Mouse (Mus musculus) gastrocnemius, adult 2 months (tissue): Measurements from ENCODE around the gene Tc2n. TPM values are rescaled to one million over a fixed set of nuclear protein-coding genes. Genes with fewer than 3 reads are reported as not detected.

Experiments used
- DNase-seq: peaks from one replicate; pipeline ENCODE4 v3.0.0; 2022
- H3K27ac ChIP-seq: fragments of 200-600 bp; 2 replicates; pipeline ENCODE4 v1.8.1; 2022; ENCODE audit warnings: mild to moderate bottlenecking
- H3K4me3 ChIP-seq: fragments of 200-600 bp; 2 replicates; pipeline ENCODE4 v1.8.1; 2022; ENCODE audit warnings: mild to moderate bottlenecking, moderate library complexity
- CTCF ChIP-seq: fragments of 200-600 bp; IDR thresholded peaks from 2 replicates; pipeline ENCODE4 v1.8.1; 2022; ENCODE audit warnings: antibody characterized with exemption, mild to moderate bottlenecking, moderate library complexity
- intact Hi-C: fragments of 180-260 bp; cut with DNase I; formaldehyde crosslinking; loops from one replicate; pipeline ENCODE4 v1.15.1; 2025
- long read RNA-seq, 2 experiments: library from polyadenylated mRNA; stranded (forward); transcript quantifications; one replicate each; pipeline ENCODE4 v2.0.0; 2021
- total RNA-seq, 2 experiments: library from RNA; stranded (reverse); gene quantifications; 2 replicates each; pipeline ENCODE4 v1.2.3; 2021

Tc2n gene
- total RNA-seq: under 1 TPM; 0.23 to 0.28 TPM
- long read RNA-seq, experiment 1, full-length matches to known transcripts: 1 of 1 reads
- long read RNA-seq, experiment 1, partial matches to known transcripts: 0 of 1 reads
- long read RNA-seq, experiment 1, other reads (novel, unspliced or antisense): 0 of 1 reads
- long read RNA-seq, experiment 2: 0 reads

DNA sequence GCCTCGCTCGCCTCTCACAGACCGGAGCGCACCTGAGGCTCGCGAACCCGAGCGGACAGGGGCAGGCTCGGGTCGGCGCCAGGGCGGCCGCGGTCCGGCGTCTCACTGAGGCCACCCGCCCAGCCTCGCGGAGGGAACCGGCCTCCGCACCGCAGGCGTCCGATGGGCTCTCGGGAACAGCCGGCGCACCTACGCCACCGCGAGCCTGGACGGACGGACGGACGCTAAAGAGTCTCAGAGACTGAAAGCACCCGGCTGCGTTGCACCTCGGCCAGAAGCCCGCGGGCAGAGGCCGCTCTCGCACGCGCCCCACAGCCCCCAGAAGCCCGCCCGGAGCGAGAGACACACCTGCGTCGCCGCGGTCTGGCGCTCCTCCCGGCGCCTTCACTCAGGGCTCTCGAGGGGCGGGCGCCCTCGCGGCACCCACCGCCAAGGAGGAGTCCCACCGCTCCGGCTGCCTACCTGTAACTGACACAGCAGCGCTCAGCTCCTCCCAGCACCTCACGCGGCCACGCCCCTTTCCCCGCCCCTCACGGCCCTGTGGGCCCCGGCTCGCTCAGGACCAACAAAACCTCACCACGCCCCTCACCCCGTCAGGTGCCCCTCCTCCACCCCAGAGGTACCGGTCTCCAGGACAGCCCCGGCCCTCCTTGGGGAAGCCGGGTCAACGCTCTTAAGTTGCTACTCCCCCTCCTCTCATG lies at the start of gene Tc2n:
Gene Tc2n, minus strand, starts transcription at position 470 of the 701 bp plus-strand sequence.
- peak within 1 kb of the TSS; percentile 87 for H3K4me3 ChIP-seq
- TF ChIP-seq CTCF: no peak
- peak; percentile 68 for DNase-seq
- intact Hi-C loops: no loop called here
- H3K27ac ChIP-seq: peak within 1 kb of the TSS; percentile 28; the same call in 1 of the 2 replicates

DNA sequence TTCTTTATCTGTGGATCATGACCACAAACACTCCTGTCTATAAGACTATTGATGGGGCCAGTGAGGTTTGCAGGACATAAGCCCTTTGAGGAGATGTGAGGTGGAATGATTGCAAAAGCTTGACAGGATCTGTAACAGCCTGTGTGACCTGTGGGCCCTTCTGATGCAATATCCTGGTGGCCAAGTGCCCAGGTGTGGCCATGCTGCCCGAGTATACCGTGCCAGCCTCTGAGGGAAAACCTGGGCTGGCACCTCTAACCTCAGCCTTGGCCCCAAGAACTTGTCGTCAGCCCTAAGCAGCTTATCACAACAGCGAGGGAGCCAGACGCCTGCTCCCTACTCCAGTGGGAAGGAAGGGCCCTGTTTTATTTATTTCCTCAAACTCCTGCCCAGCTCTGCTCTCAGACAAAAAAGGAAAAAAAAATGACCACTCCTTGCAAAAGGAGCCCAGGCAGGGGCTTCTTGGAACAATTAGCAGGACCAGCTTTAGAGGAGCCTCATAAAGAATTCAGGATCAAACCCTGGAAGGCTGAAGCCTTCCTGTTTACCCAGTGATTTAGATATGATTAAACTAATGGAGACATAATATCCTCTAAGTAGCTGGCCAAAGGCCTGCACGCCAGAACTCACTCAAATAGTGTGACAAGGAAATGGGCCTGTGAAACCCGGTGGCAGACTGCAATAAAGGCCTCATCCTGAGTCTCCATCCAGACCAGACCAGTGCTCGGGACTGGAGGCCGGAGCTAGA lies 49.2 kb upstream of the Tc2n start:
- Histone ChIP-seq H3K4me3 (no peak overlapping the region), H3K27ac (peak overlapping the region; percentile 36)
- no peak for TF ChIP-seq CTCF
- intact Hi-C loops: no loop called here
- peak; percentile 51 for DNase-seq

DNA sequence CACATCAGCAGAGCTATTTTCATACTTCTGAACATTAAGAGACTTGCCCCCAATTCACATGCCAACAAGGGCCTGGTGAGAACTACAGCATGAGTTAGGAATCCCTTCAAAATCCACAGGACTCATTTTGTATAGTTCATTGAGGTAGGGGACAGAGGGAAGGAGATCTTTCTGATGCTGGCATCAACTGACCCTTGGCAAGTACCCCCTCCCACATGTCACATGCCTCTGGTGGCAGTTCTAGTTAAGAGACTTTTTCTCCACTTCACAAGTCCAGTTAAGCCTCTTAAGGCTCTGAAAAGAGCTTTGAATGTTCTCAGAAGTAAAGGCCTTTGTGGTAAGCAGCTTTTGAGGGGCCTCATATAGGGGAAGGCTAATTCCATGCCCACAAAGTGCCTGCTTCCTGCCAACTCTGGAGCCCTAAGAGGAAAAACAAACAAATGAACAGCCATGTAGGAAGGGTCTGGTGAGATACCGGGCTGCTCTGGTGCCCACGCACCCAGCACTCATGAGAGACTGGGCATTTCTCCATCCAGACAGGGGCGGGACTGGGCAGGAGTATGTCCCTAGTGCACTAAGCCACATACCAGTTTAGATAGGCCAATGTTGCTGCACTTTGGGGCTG lies 48.0 kb upstream of the Tc2n start:
- DNase-seq: no peak
- intact Hi-C loops: no loop called here
- no peak for TF ChIP-seq CTCF
- Histone ChIP-seq H3K4me3 (no peak overlapping the region), H3K27ac (peak overlapping the region; percentile 16)

DNA sequence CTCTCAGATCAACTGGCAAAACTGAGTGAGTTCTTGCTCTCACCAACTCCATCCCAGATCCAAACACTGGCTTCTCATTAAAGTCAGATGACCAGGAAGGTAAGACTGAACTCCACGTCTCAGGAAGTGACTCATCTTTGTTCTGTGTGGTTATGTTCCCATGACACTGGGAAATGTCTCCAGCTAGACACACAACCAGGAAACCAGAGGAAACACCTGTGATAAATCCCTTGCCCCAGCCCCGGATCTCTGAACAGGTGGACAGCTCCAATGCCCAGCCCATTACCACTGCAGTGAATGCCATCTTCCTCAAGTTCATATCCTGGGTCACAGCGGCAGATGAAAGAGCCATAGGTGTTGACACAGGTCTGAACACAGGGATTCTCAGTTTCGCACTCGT lies 46.5 kb upstream of the Tc2n start:
- Histone ChIP-seq H3K27ac (no peak overlapping the region), H3K4me3 (no peak overlapping the region)
- intact Hi-C loops: loop anchor here (5.0 kb wide), 1 partner anchor 52 kb away; the partner anchor contains the start of gene Fbln5
- TF ChIP-seq CTCF: no peak
- DNase-seq: no peak

DNA sequence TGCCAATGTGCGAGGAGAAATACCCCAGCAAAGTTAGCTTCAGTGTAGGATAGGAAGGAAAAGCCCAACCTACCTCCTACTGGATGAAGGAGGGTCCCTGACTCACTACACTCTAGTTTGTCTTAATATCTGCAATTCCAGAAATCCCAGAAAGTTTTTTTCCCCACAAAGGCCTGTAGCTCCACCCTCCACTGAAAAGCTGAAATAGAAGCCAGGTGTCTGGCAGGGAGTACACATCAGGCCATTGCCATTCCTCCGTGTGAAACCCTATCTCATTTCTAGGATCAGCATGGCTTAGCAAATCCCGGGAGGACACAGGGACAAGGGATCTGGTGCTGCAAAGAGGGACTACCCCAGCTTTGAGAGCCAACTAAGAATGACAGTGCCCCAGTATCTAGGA lies 44.7 kb upstream of the Tc2n start:
- no peak overlapping the region for H3K4me3 ChIP-seq
- TF ChIP-seq CTCF: no peak
- peak; percentile 27 for DNase-seq
- intact Hi-C loops: loop anchor here (5.0 kb wide), 1 partner anchor 54 kb away; the partner anchor contains the start of gene Fbln5
- H3K27ac ChIP-seq: peak overlapping the region; percentile 51

DNA sequence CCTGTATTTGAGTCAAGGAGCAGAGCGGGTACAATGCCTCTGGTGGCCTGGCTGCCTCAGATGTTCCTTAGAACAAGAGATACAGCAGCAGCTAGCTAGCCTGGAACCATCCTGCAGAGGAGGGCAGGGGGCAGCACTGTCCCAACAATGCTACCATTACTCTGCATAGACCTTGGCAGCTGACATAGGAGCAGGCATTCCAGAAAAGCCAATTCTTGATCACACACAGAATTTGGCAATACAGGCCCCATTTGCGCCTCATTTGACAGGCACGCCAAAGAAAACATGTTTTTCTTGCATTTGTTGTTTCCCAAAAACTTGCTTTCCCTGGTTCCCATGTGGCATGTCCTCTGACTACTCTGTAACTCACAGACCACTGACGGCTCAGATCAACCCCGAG lies 43.7 kb upstream of the Tc2n start:
- Histone ChIP-seq H3K27ac (peak overlapping the region; percentile 6; the same call in 1 of the 2 replicates), H3K4me3 (no peak overlapping the region)
- DNase-seq: peak; percentile 50
- peak; percentile 48 for TF ChIP-seq CTCF
- intact Hi-C loops: loop anchor here (5.0 kb wide), 1 partner anchor 55 kb away; the partner anchor contains the start of gene Fbln5

DNA sequence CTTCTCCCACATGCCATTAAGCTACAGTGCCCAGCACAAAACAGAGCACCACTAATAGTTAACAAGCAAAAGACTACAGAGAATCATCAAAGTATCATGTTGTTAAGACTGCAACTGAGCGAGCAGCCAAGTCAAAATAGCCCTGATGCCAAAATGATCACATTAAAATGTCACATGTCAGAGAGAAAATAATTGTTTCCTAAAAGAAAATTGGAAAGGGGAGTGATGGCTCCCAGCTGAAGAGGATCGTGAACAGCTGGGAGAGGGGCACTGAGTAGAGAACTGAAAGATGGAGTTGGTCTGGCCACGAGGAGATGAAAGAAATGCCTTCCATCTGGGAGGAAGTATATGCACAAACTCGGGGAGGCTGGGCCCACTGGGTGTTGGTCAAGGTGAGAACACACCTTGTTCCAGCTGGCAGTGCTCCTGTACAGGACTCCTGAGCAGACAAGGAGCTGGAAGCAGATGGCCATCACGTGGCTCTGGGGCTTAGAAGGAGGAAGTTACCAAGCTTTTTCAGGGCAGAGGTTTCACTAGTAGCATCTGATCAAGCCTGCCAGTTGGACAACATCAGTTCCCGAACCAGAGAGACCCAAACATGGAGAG lies 41.2 kb upstream of the Tc2n start:
- DNase-seq: no peak
- Histone ChIP-seq H3K4me3 (no peak overlapping the region), H3K27ac (no peak overlapping the region)
- no peak for TF ChIP-seq CTCF
- intact Hi-C loops: loop anchor here (5.0 kb wide), 1 partner anchor 58 kb away; the partner anchor contains the start of gene Fbln5

DNA sequence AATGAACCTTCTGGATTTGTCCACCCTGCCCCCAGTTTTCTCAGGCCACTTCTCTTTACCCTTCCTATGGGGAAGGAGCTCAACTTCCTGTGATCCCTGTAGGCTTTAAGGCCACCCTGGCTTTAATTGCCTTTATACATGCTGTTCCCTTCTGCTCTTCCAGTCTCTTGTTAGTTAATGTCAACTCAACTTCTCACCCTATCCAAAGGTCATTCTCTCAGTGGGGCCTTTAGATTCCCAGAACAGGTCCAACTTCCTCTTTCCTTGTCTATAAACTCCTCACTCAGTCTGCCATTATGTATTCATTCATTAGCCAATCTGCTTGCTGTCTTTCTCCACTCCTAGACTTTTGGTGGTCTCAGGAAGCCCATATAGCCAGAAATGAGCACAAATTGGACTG lies 40.4 kb upstream of the Tc2n start:
- H3K4me3 ChIP-seq: no peak overlapping the region
- no peak overlapping the region for H3K27ac ChIP-seq
- intact Hi-C loops: no loop called here
- DNase-seq: no peak
- no peak for TF ChIP-seq CTCF

DNA sequence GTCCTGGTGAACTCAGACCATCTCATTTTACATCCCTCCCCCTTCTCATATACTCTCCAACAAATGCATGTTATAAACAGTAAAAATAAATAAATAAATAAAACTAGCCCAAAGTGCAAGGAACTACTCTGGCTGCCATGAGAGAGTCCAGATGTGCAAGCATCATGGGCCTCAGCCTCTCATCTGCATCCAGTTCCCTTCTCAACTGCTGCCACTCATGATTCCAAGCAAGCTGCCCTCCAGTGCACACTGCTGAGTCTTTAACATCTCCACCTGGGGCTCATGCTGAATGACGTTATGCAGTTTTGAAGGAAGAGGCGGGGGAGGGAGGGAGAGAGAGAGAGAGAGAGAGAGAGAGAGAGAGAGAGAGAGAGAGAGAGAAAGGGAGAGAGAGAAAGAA lies 24.1 kb upstream of the Tc2n start:
- no peak overlapping the region for H3K4me3 ChIP-seq
- H3K27ac ChIP-seq: no peak overlapping the region
- no peak for DNase-seq
- intact Hi-C loops: no loop called here
- TF ChIP-seq CTCF: no peak

DNA sequence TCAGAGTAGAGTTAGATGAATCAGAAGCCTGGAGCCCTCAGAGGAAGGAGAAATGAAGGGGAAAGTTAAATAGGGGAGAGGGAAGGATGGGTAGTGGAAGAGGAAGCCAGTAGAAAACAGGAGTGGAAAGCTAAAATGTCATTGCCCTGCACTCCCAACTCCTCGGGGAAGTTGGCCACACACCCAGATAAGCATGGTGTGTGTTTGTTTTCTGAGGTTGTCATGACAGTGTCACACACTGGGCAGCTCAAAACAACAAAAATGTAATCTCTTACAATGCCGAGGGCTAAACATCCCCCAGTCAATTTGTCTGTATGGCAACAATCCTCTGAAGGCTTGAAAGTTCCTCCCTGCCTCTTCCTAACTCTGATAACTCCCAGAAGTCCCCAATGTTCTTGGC lies 22.2 kb upstream of the Tc2n start:
- intact Hi-C loops: no loop called here
- no peak overlapping the region for H3K4me3 ChIP-seq
- DNase-seq: no peak

DNA sequence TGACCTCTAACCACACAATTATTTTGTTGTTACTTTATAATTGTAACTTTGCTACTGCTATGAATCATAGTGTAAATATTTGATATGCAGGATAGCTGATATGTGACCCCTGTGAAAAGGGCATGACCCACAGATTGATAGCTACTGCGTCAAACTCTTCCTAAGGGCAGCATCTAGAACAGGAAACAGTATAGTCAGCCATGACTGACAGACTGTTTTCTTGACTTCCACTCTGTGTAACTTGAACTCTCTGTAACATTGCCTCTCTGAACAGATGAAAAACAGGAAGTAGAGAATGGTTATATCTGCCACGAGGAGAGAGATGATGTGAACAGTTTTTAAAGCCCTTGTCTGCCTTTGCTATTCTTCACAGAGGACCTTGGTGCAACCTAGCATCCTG lies 21.7 kb upstream of the Tc2n start:
- intact Hi-C loops: no loop called here
- peak overlapping the region; percentile 51 for H3K27ac ChIP-seq
- DNase-seq: no peak
- no peak overlapping the region for H3K4me3 ChIP-seq
- no peak for TF ChIP-seq CTCF

More for the DNA sequence above, 22.2 kb upstream of the Tc2n start:
- H3K27ac ChIP-seq: peak overlapping the region; percentile 51
- TF ChIP-seq CTCF: no peak

DNA sequence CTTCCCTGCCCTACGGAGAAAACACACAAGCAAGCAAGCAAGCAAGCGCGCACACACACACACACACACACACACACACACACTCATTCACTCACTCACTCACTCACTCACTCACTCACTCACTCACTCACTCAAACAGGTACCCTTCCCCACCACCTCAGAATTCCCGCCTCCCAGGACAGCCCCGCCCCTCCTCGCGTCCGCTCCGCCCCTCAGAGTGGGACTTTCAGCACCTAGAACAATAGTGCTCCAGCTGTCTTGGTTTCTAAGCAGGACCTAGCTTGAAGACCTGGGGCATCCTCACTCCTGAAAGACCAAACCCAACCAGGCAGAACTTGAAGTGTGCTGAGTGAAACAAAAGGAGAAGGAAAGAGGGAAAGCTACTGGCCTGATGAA lies 430 bp upstream of the Tc2n start:
- TF ChIP-seq CTCF: no peak
- Histone ChIP-seq H3K27ac (no peak overlapping the region), H3K4me3 (peak overlapping the region; percentile 87)
- intact Hi-C loops: no loop called here
- no peak for DNase-seq
